Mouse (Mus musculus) forebrain, embryonic 12.5 days (tissue): ENCODE data around the gene Vps35l. TPM values are rescaled to one million over a fixed set of nuclear protein-coding genes. Genes with fewer than 3 reads are reported as not detected.

Source experiments
- ATAC-seq: fragments of 200-750 bp; cut with Nextera tagmentation; 2 replicates; pipeline ENCODE4 v1.8.0; 2017; ENCODE audit warnings: moderate TSS enrichment; ENCODE audit not compliant: low FRiP score
- H3K27ac ChIP-seq: fragments of 300-500 bp; sonication (generic); 2 replicates; pipeline ENCODE4 v1.5.1; 2016; ENCODE audit warnings: mild to moderate bottlenecking
- H3K27me3 ChIP-seq: fragments of 300-500 bp; sonication (generic); 2 replicates; pipeline ENCODE4 v1.6.1; 2016; ENCODE audit warnings: mild to moderate bottlenecking
- H3K36me3 ChIP-seq: fragments of 300-500 bp; sonication (generic); replicated peaks from 2 replicates; pipeline ENCODE4 v1.6.1; 2016; ENCODE audit warnings: mild to moderate bottlenecking
- H3K4me1 ChIP-seq: fragments of 300-500 bp; sonication (generic); 2 replicates; pipeline ENCODE4 v1.6.1; 2016
- H3K4me2 ChIP-seq: fragments of 300-500 bp; sonication (generic); 2 replicates; pipeline ENCODE4 v1.6.1; 2016; ENCODE audit warnings: mild to moderate bottlenecking, moderate library complexity
- H3K4me3 ChIP-seq: fragments of 300-500 bp; sonication (generic); replicated peaks from 2 replicates; pipeline ENCODE4 v1.5.1; 2016; ENCODE audit warnings: mild to moderate bottlenecking
- H3K9ac ChIP-seq: fragments of 300-500 bp; sonication (generic); 2 replicates; pipeline ENCODE4 v1.6.1; 2016; ENCODE audit warnings: mild to moderate bottlenecking
- H3K9me3 ChIP-seq: fragments of 300-500 bp; sonication (generic); 2 replicates; pipeline ENCODE4 v1.6.1; 2016
- WGBS: fragments of 180-500 bp; shearing (Covaris S2); methylation state at CpG from one replicate; pipeline ENCODE4 v1.1.7; 2016; 5-methylcytosine and 5-hydroxymethylcytosine counted together
- polyA plus RNA-seq: library from polyadenylated mRNA; unstranded; fragments of >200 nt; fragmentation: Nextera tagmentation; extraction: Ambion mirVana; gene quantifications from 2 replicates; pipeline ENCODE4 v1.2.1, GENCODE M21; 2016

Gene Vps35l
- polyA plus RNA-seq, 1 experiment from 2014 or later, result 89.2 TPM

- 93% methylated on average over 6 of the region's 6 CpGs for WGBS
- Histone ChIP-seq H3K27ac (no peak overlapping the region), H3K27me3 (no peaks in the 10 kb centered on the region), H3K4me2 (no peak overlapping the region), H3K9me3 (no peaks in the 10 kb centered on the region), H3K9ac (no peak overlapping the region), H3K36me3 (peaks cover 31% of the 10 kb centered on the region), H3K4me3 (no peak overlapping the region), H3K4me1 (peaks cover 13% of the 10 kb centered on the region)
- no peak for ATAC-seq
These were observed 2.3 kb downstream of the Vps35l start for GRCm38 (mm10) chr7:118742278-118742677.

- WGBS, result 86% methylated on average over 5 of the region's 5 CpGs
- Histone ChIP-seq H3K4me3 (no peak overlapping the region), H3K27ac (no peak overlapping the region), H3K27me3 (no peaks in the 10 kb centered on the region), H3K9me3 (no peaks in the 10 kb centered on the region), H3K36me3 (peaks cover 56% of the 10 kb centered on the region), H3K4me1 (peaks cover 13% of the 10 kb centered on the region), H3K4me2 (no peak overlapping the region), H3K9ac (no peak overlapping the region)
- ATAC-seq, result no peak
These were observed 4.7 kb downstream of the Vps35l start for GRCm38 (mm10) chr7:118744766-118745165.

GRCm38 (mm10) chr7:118747891-118748672 is 8.1 kb downstream of the Vps35l start:
- no peak overlapping the region for H3K4me3 ChIP-seq
- no peaks in the 10 kb centered on the region for H3K9me3 ChIP-seq
- H3K4me1 ChIP-seq, result no peaks in the 10 kb centered on the region
- ATAC-seq, result no peak
- H3K9ac ChIP-seq, result no peak overlapping the region
- WGBS, result 81% methylated on average over 12 of the region's 12 CpGs
- H3K27ac ChIP-seq, result no peak overlapping the region
- H3K27me3 ChIP-seq, result no peaks in the 10 kb centered on the region
- no peak overlapping the region for H3K4me2 ChIP-seq
- peaks cover 84% of the 10 kb centered on the region for H3K36me3 ChIP-seq

GRCm38 (mm10) chr7:118749706-118750105 is 9.7 kb downstream of the Vps35l start:
- H3K27ac ChIP-seq, result no peak overlapping the region
- H3K9me3 ChIP-seq, result no peaks in the 10 kb centered on the region
- no peak overlapping the region for H3K4me3 ChIP-seq
- H3K4me1 ChIP-seq, result no peaks in the 10 kb centered on the region
- ATAC-seq, result no peak
- peaks cover 89% of the 10 kb centered on the region for H3K36me3 ChIP-seq
- no peak overlapping the region for H3K9ac ChIP-seq
- no peaks in the 10 kb centered on the region for H3K27me3 ChIP-seq
- WGBS, result 84% methylated on average over 8 of the region's 8 CpGs
- H3K4me2 ChIP-seq, result no peak overlapping the region

- WGBS, result 87% methylated on average over 7 of the region's 7 CpGs
- no peak overlapping the region for H3K4me2 ChIP-seq
- H3K36me3 ChIP-seq, result peaks cover 85% of the 10 kb centered on the region
- ATAC-seq, result no peak
- no peak overlapping the region for H3K9ac ChIP-seq
- no peaks in the 10 kb centered on the region for H3K27me3 ChIP-seq
- H3K27ac ChIP-seq, result no peak overlapping the region
- H3K4me1 ChIP-seq, result no peaks in the 10 kb centered on the region
- H3K9me3 ChIP-seq, result no peaks in the 10 kb centered on the region
- no peak overlapping the region for H3K4me3 ChIP-seq
These were observed 11.6 kb downstream of the Vps35l start for GRCm38 (mm10) chr7:118751625-118752024.

- no peaks in the 10 kb centered on the region for H3K9me3 ChIP-seq
- ATAC-seq, result no peak
- WGBS, result 94% methylated on average over 7 of the region's 7 CpGs
These were observed 15.7 kb downstream of the Vps35l start for GRCm38 (mm10) chr7:118755756-118756155.

GRCm38 (mm10) chr7:118756490-118757265 is 16.7 kb downstream of the Vps35l start:
- Histone ChIP-seq H3K4me1 (no peaks in the 10 kb centered on the region), H3K27me3 (no peaks in the 10 kb centered on the region), H3K9ac (no peak overlapping the region), H3K27ac (no peak overlapping the region), H3K4me3 (no peak overlapping the region), H3K36me3 (peaks cover 66% of the 10 kb centered on the region), H3K9me3 (no peaks in the 10 kb centered on the region), H3K4me2 (no peak overlapping the region)
- no peak for ATAC-seq
- 95% methylated on average over 24 of the region's 24 CpGs for WGBS

More at GRCm38 (mm10) chr7:118755756-118756155, 15.7 kb downstream of the Vps35l start:
- no peak overlapping the region for H3K4me3 ChIP-seq
- peaks cover 65% of the 10 kb centered on the region for H3K36me3 ChIP-seq
- no peak overlapping the region for H3K4me2 ChIP-seq
- H3K27me3 ChIP-seq, result no peaks in the 10 kb centered on the region
- H3K4me1 ChIP-seq, result no peaks in the 10 kb centered on the region
- no peak overlapping the region for H3K9ac ChIP-seq
- no peak overlapping the region for H3K27ac ChIP-seq

GRCm38 (mm10) chr7:118758369-118758768 is 18.3 kb downstream of the Vps35l start:
- 75% methylated on average over 4 of the region's 4 CpGs for WGBS

GRCm38 (mm10) chr7:118759372-118759771 is 19.3 kb downstream of the Vps35l start:
- H3K4me2 ChIP-seq, result no peak overlapping the region
- 81% methylated on average over 5 of the region's 5 CpGs for WGBS
- ATAC-seq, result no peak
- no peaks in the 10 kb centered on the region for H3K9me3 ChIP-seq
- no peak overlapping the region for H3K27ac ChIP-seq
- H3K27me3 ChIP-seq, result no peaks in the 10 kb centered on the region
- H3K4me3 ChIP-seq, result no peak overlapping the region
- H3K4me1 ChIP-seq, result no peaks in the 10 kb centered on the region
- H3K9ac ChIP-seq, result no peak overlapping the region
- H3K36me3 ChIP-seq, result peaks cover 64% of the 10 kb centered on the region

More at GRCm38 (mm10) chr7:118758369-118758768, 18.3 kb downstream of the Vps35l start:
- Histone ChIP-seq H3K36me3 (peaks cover 62% of the 10 kb centered on the region), H3K9me3 (no peaks in the 10 kb centered on the region), H3K9ac (no peak overlapping the region), H3K27me3 (no peaks in the 10 kb centered on the region), H3K4me3 (no peak overlapping the region), H3K4me2 (no peak overlapping the region), H3K27ac (0 out of 2 replicates have a peak overlapping the region, but pooled peaks have one; percentile 31), H3K4me1 (no peaks in the 10 kb centered on the region)
- ATAC-seq, result no peak

- no peak overlapping the region for H3K4me3 ChIP-seq
- peaks cover 3% of the 10 kb centered on the region; the same call in 1 of the 2 replicates for H3K4me1 ChIP-seq
- H3K27ac ChIP-seq, result no peak overlapping the region
- peaks cover 41% of the 10 kb centered on the region for H3K36me3 ChIP-seq
- 89% methylated on average over 11 of the region's 11 CpGs for WGBS
- H3K27me3 ChIP-seq, result no peaks in the 10 kb centered on the region
- H3K9me3 ChIP-seq, result no peaks in the 10 kb centered on the region
- no peak overlapping the region for H3K4me2 ChIP-seq
- ATAC-seq, result no peak
- no peak overlapping the region for H3K9ac ChIP-seq
These were observed 23.9 kb downstream of the Vps35l start for GRCm38 (mm10) chr7:118763939-118764338.

GRCm38 (mm10) chr7:118764725-118765124 is 24.7 kb downstream of the Vps35l start:
- no peak overlapping the region for H3K9ac ChIP-seq
- no peak overlapping the region for H3K4me3 ChIP-seq
- WGBS, result 89% methylated on average over 14 of the region's 14 CpGs
- H3K36me3 ChIP-seq, result peaks cover 33% of the 10 kb centered on the region
- no peak overlapping the region for H3K4me2 ChIP-seq
- H3K27ac ChIP-seq, result no peak overlapping the region
- H3K4me1 ChIP-seq, result peaks cover 3% of the 10 kb centered on the region; the same call in 1 of the 2 replicates
- no peak for ATAC-seq
- H3K27me3 ChIP-seq, result no peaks in the 10 kb centered on the region
- no peaks in the 10 kb centered on the region for H3K9me3 ChIP-seq

GRCm38 (mm10) chr7:118765604-118766003 is 25.6 kb downstream of the Vps35l start:
- 75% methylated on average over 8 of the region's 8 CpGs for WGBS
- Histone ChIP-seq H3K4me2 (no peak overlapping the region), H3K9me3 (no peaks in the 10 kb centered on the region), H3K27me3 (no peaks in the 10 kb centered on the region), H3K9ac (no peak overlapping the region), H3K36me3 (peaks cover 32% of the 10 kb centered on the region), H3K27ac (no peak overlapping the region), H3K4me3 (no peak overlapping the region), H3K4me1 (peaks cover 3% of the 10 kb centered on the region; the same call in 1 of the 2 replicates)
- no peak for ATAC-seq
